Mouse (Mus musculus): ENCODE results near the gene Psmb5. TPM values are rescaled to one million over a fixed set of nuclear protein-coding genes. Genes with fewer than 3 reads are reported as not detected.

Gene Psmb5
- total RNA-seq, 1 experiment from 2014 or later: 56.3 TPM

GRCm38 (mm10) chr14:54568694-54569414 is 49.0 kb downstream of the Psmb5 start:
- peak; percentile 85 for ATAC-seq (replicated peaks; ENCODE audit: low read depth, poor library complexity, severe bottlenecking)

Other genes starting within 250 kb of the Psmb5 start
- gene Slc7a7, start 200.2 kb downstream of the Psmb5 start, total RNA-seq (2017): 4.5 and 6.6 TPM in 2 replicates
- gene Mrpl52, start 191.1 kb downstream of the Psmb5 start, total RNA-seq (2017): 139 and 219 TPM in 2 replicates
- 12.5 and 18.6 TPM in 2 replicates for gene Mmp14, start 186.4 kb downstream of the Psmb5 start, total RNA-seq (2017)
- 28.8 and 46.5 TPM in 2 replicates for gene Lrp10, start 153.9 kb downstream of the Psmb5 start, total RNA-seq (2017)
- gene Rem2, start 141.9 kb downstream of the Psmb5 start, total RNA-seq (2017): 0.53 and 1.7 TPM in 2 replicates
- 79.2 and 82.9 TPM in 2 replicates for gene Prmt5, start 100.5 kb downstream of the Psmb5 start, total RNA-seq (2017)
- gene Haus4, start 63.4 kb downstream of the Psmb5 start, total RNA-seq (2017): 74.5 and 85.9 TPM in 2 replicates
- gene Ajuba, start 40.5 kb downstream of the Psmb5 start, total RNA-seq (2017): 1.3 and 1.9 TPM in 2 replicates
- gene 4931414P19Rik, start 12.0 kb downstream of the Psmb5 start, total RNA-seq (2017): 5.3 TPM in 2 replicates
- not detected in 2 replicates for gene Psmb11, start 3.4 kb upstream of the Psmb5 start, total RNA-seq (2017)
- not detected in 2 replicates for gene Gm17606, start 22.9 kb upstream of the Psmb5 start, total RNA-seq (2017)
- gene Cdh24, start 23.3 kb upstream of the Psmb5 start, total RNA-seq (2017): 0.46 and 0.58 TPM in 2 replicates
- 26.5 and 33.2 TPM in 2 replicates for gene 1700123O20Rik, start 68.2 kb upstream of the Psmb5 start, total RNA-seq (2017)
- 238 and 282 TPM in 2 replicates for gene Acin1, start 68.9 kb upstream of the Psmb5 start, total RNA-seq (2017)
- 0.37 TPM in 1 of 2 replicates, not detected in the other for gene Gm29776, start 80.8 kb upstream of the Psmb5 start, total RNA-seq (2017)
- gene Cebpe, start 94.2 kb upstream of the Psmb5 start, total RNA-seq (2017): 1.2 and 4.9 TPM in 2 replicates
- 4.4 and 5.5 TPM in 2 replicates for gene Slc7a8, start 163.9 kb upstream of the Psmb5 start, total RNA-seq (2017)
- gene Rnf212b, start 196.1 kb upstream of the Psmb5 start, total RNA-seq (2017): not detected in 2 replicates